Mouse (Mus musculus): ENCODE data around the gene Sox18. TPM values are rescaled to one million over a fixed set of nuclear protein-coding genes. Genes with fewer than 3 reads are reported as not detected.

Sox18 gene
- 0.25 TPM in 1 of 2 replicates, not detected in the other for total RNA-seq (2017)

- no peak; a peak in 1 of 4 replicates for ATAC-seq (replicated peaks in 1 of 2; ENCODE audit: insufficient read depth in 1 of 2, low FRiP score in 2 of 2, low TSS enrichment in 1 of 2, low read depth in 1 of 2, poor library complexity in 2 of 2, severe bottlenecking in 2 of 2)
These were observed at the start of gene Sox18 for GRCm38 (mm10) chr2:181671326-181671725. Gene Sox18, minus strand, starts transcription at chr2:181671640.

- no peak for ATAC-seq (replicated peaks in 1 of 2; ENCODE audit: insufficient read depth in 1 of 2, low FRiP score in 2 of 2, low TSS enrichment in 1 of 2, low read depth in 1 of 2, poor library complexity in 2 of 2, severe bottlenecking in 2 of 2)
These were observed 49.8 kb upstream of the Sox18 start for GRCm38 (mm10) chr2:181721200-181721599.

GRCm38 (mm10) chr2:181720061-181720460 is 48.6 kb upstream of the Sox18 start:
- ATAC-seq (replicated peaks in 1 of 2; ENCODE audit: insufficient read depth in 1 of 2, low FRiP score in 2 of 2, low TSS enrichment in 1 of 2, low read depth in 1 of 2, poor library complexity in 2 of 2, severe bottlenecking in 2 of 2), result no peak

- no peak for ATAC-seq (replicated peaks in 1 of 2; ENCODE audit: insufficient read depth in 1 of 2, low FRiP score in 2 of 2, low TSS enrichment in 1 of 2, low read depth in 1 of 2, poor library complexity in 2 of 2, severe bottlenecking in 2 of 2)
These were observed 45.6 kb upstream of the Sox18 start for GRCm38 (mm10) chr2:181716991-181717390.

GRCm38 (mm10) chr2:181715382-181715781 is 43.9 kb upstream of the Sox18 start:
- no peak for ATAC-seq (replicated peaks in 1 of 2; ENCODE audit: insufficient read depth in 1 of 2, low FRiP score in 2 of 2, low TSS enrichment in 1 of 2, low read depth in 1 of 2, poor library complexity in 2 of 2, severe bottlenecking in 2 of 2)

GRCm38 (mm10) chr2:181714903-181715326 is 43.5 kb upstream of the Sox18 start, which contains the start of gene Oprl1:
Gene Oprl1, plus strand, starts transcription at chr2:181715016.
- peak; percentile 40 to 59; a peak in 3 of 4 replicates for ATAC-seq (replicated peaks in 1 of 2; ENCODE audit: insufficient read depth in 1 of 2, low FRiP score in 2 of 2, low TSS enrichment in 1 of 2, low read depth in 1 of 2, poor library complexity in 2 of 2, severe bottlenecking in 2 of 2)

- no peak for ATAC-seq (replicated peaks in 1 of 2; ENCODE audit: insufficient read depth in 1 of 2, low FRiP score in 2 of 2, low TSS enrichment in 1 of 2, low read depth in 1 of 2, poor library complexity in 2 of 2, severe bottlenecking in 2 of 2)
These were observed 42.3 kb upstream of the Sox18 start for GRCm38 (mm10) chr2:181713749-181714148.

GRCm38 (mm10) chr2:181706668-181707067 is 35.2 kb upstream of the Sox18 start:
- ATAC-seq (replicated peaks in 1 of 2; ENCODE audit: insufficient read depth in 1 of 2, low FRiP score in 2 of 2, low TSS enrichment in 1 of 2, low read depth in 1 of 2, poor library complexity in 2 of 2, severe bottlenecking in 2 of 2), result peak; percentile 56 to 69; a peak in 3 of 4 replicates

- ATAC-seq (replicated peaks in 1 of 2; ENCODE audit: insufficient read depth in 1 of 2, low FRiP score in 2 of 2, low TSS enrichment in 1 of 2, low read depth in 1 of 2, poor library complexity in 2 of 2, severe bottlenecking in 2 of 2), result no peak
These were observed 26.8 kb upstream of the Sox18 start, which contains the start of gene Lkaaear1 for GRCm38 (mm10) chr2:181698241-181698640. Gene Lkaaear1, minus strand, starts transcription at chr2:181698442.

GRCm38 (mm10) chr2:181696801-181697420 is 25.5 kb upstream of the Sox18 start:
- ATAC-seq (replicated peaks in 1 of 2; ENCODE audit: insufficient read depth in 1 of 2, low FRiP score in 2 of 2, low TSS enrichment in 1 of 2, low read depth in 1 of 2, poor library complexity in 2 of 2, severe bottlenecking in 2 of 2), result no peak

- no peak for ATAC-seq (replicated peaks in 1 of 2; ENCODE audit: insufficient read depth in 1 of 2, low FRiP score in 2 of 2, low TSS enrichment in 1 of 2, low read depth in 1 of 2, poor library complexity in 2 of 2, severe bottlenecking in 2 of 2)
These were observed 24.3 kb upstream of the Sox18 start for GRCm38 (mm10) chr2:181695776-181696175.

- ATAC-seq (replicated peaks in 1 of 2; ENCODE audit: insufficient read depth in 1 of 2, low FRiP score in 2 of 2, low TSS enrichment in 1 of 2, low read depth in 1 of 2, poor library complexity in 2 of 2, severe bottlenecking in 2 of 2), result no peak
These were observed 23.1 kb upstream of the Sox18 start for GRCm38 (mm10) chr2:181694581-181694980.

GRCm38 (mm10) chr2:181693339-181694280 is 22.2 kb upstream of the Sox18 start, which contains the start of gene Rgs19:
Gene Rgs19, minus strand, starts transcription at chr2:181693977.
- peak; percentile 79 to 81 for ATAC-seq (replicated peaks in 1 of 2; ENCODE audit: insufficient read depth in 1 of 2, low FRiP score in 2 of 2, low TSS enrichment in 1 of 2, low read depth in 1 of 2, poor library complexity in 2 of 2, severe bottlenecking in 2 of 2)

- no peak for ATAC-seq (replicated peaks in 1 of 2; ENCODE audit: insufficient read depth in 1 of 2, low FRiP score in 2 of 2, low TSS enrichment in 1 of 2, low read depth in 1 of 2, poor library complexity in 2 of 2, severe bottlenecking in 2 of 2)
These were observed 20.9 kb upstream of the Sox18 start for GRCm38 (mm10) chr2:181692304-181692703.

GRCm38 (mm10) chr2:181691571-181691970 is 20.1 kb upstream of the Sox18 start:
- peak; percentile 46 to 47 for ATAC-seq (replicated peaks in 1 of 2; ENCODE audit: insufficient read depth in 1 of 2, low FRiP score in 2 of 2, low TSS enrichment in 1 of 2, low read depth in 1 of 2, poor library complexity in 2 of 2, severe bottlenecking in 2 of 2)

- ATAC-seq (replicated peaks in 1 of 2; ENCODE audit: insufficient read depth in 1 of 2, low FRiP score in 2 of 2, low TSS enrichment in 1 of 2, low read depth in 1 of 2, poor library complexity in 2 of 2, severe bottlenecking in 2 of 2), result no peak
These were observed 19.6 kb upstream of the Sox18 start for GRCm38 (mm10) chr2:181691083-181691482.

- ATAC-seq (replicated peaks in 1 of 2; ENCODE audit: insufficient read depth in 1 of 2, low FRiP score in 2 of 2, low TSS enrichment in 1 of 2, low read depth in 1 of 2, poor library complexity in 2 of 2, severe bottlenecking in 2 of 2), result no peak
These were observed 18.2 kb upstream of the Sox18 start for GRCm38 (mm10) chr2:181689466-181690160.

Data from hematopoietic stem cell, adult 5-6 weeks (primary cell).